ENCODE assay signal across 12 mouse cellular contexts in genomic region chr8:119304196-119304595, GRCm38 (mm10). TPM values are rescaled to one million over a fixed set of nuclear protein-coding genes. Genes with fewer than 3 reads are reported as not detected.
DNase-seq lines count a peak whose midpoint lies in the region.
"Had no signal": no experiment of that assay in that cellular context is flagged by ENCODE, and none has a peak within 500 bp of the region (broad histone marks: within the 10 kb centered on the region; RNA-seq: fewer than 3 reads in every experiment).

No protein-coding gene starts in this region.

- intact Hi-C loops in heart, postnatal 14 days (cut with DNase I): no loop called here

- DNase-seq in adrenal gland, postnatal 14 days: peak; percentile 19
- DNase-seq in adrenal gland, adult 8-10 months: no peak
- peak; percentile 11 to 20 for DNase-seq in heart, postnatal 14 days
- no peak for DNase-seq in heart, adult 9 months (ENCODE audit: low spot score in 2 of 2)
- peak; percentile 11 for DNase-seq in adrenal gland, postnatal 25 days
- DNase-seq in layer of hippocampus, postnatal 36 days: peak; percentile 26 to 30
- no peak for DNase-seq in ovary, postnatal 14 days (ENCODE audit: low spot score)
- no peak for DNase-seq in thymus, postnatal 10 days (ENCODE audit: low spot score in 2 of 2)
- DNase-seq: kidney, adult 8-10 months; kidney, postnatal 36 days; liver, embryonic 13.5 days; retina, postnatal 1 day had no signal

RNA-seq across cellular contexts. Expression of gene Hsbp1, which starts 40.1 kb away (rescaled TPM):
- total RNA-seq in adrenal gland, postnatal 14 days (2021): 160 and 163 TPM in 2 replicates
- total RNA-seq in adrenal gland, adult 8-10 months (2022): 100 to 1,000 TPM; 183 to 208 (median 201) TPM
- total RNA-seq in heart, postnatal 14 days (2021): 100 to 1,000 TPM; 159 to 166 TPM
- 153 and 194 TPM in 2 replicates for total RNA-seq in adrenal gland, postnatal 25 days (2021)
- total RNA-seq in layer of hippocampus, postnatal 36 days (2021): 100 to 1,000 TPM; 346 to 354 TPM

Comparison
In these comparisons a context has a peak if more than half of its experiments do, and no peak if none do; other contexts are left out.
1. DNase-seq: peak in adrenal gland, postnatal 14 days (single experiment), heart, postnatal 14 days (2 of 2), adrenal gland, postnatal 25 days (single experiment) and layer of hippocampus, postnatal 36 days (2 of 2); none in adrenal gland, adult 8-10 months (single experiment), heart, adult 9 months (0 of 2), ovary, postnatal 14 days (single experiment) and thymus, postnatal 10 days (0 of 2).